Mouse (Mus musculus): ENCODE results near the gene Actr3. TPM values are rescaled to one million over a fixed set of nuclear protein-coding genes. Genes with fewer than 3 reads are reported as not detected.

The Actr3 gene
- total and polyA plus RNA-seq, 3 experiments, result 444 to 756 (median 569) TPM

GRCm38 (mm10) chr1:125386217-125386616 lies 49.3 kb downstream of the Actr3 start:
- Histone ChIP-seq H3K36me3 (replicated peaks) (peaks cover 14% of the 10 kb centered on the region), H3K9me3 (replicated peaks) (no peaks in the 10 kb centered on the region), H3K27me3 (ENCODE audit: insufficient read depth, low read length) (no peaks in the 10 kb centered on the region; the same call in 1 of the 2 replicates), H3K4me3 (ENCODE audit: low read depth, low read length) (no peak overlapping the region), H3K4me1 (ENCODE audit: insufficient read depth, low read depth, low read length) (peaks cover 5% of the 10 kb centered on the region)
- ATAC-seq (ENCODE audit: extremely low read depth, insufficient number of reproducible peaks, low FRiP score, poor library complexity, severe bottlenecking) (no peak), DNase-seq (ENCODE audit: low spot score) (no peak)
- no peak for TF ChIP-seq GATA2 (IDR thresholded peaks at IDR 0.05; ENCODE audit: borderline replicate concordance, low read depth, low read length)
- TF ChIP-seq POLR2AphosphoS5 (IDR thresholded peaks at IDR 0.05; ENCODE audit: insufficient replicate concordance, low read depth, low read length), result no peak
- TF ChIP-seq TAL1 (conservative IDR thresholded peaks at IDR 0.05; ENCODE audit: low read depth, low read length), result no peak
- TF ChIP-seq GATA1 (IDR thresholded peaks at IDR 0.05; ENCODE audit: borderline replicate concordance, low read length), result no peak
- no peak for TF ChIP-seq CTCF (IDR thresholded peaks at IDR 0.05; ENCODE audit: low read depth, low read length)

GRCm38 (mm10) chr1:125382622-125383021 lies 52.9 kb downstream of the Actr3 start:
- DNase-seq (ENCODE audit: low spot score) (peak; percentile 49), ATAC-seq (ENCODE audit: extremely low read depth, insufficient number of reproducible peaks, low FRiP score, poor library complexity, severe bottlenecking) (no peak)
- H3K4me1 ChIP-seq (ENCODE audit: insufficient read depth, low read depth, low read length), result peaks cover 2% of the 10 kb centered on the region; the same call in 1 of the 2 replicates
- H3K27me3 ChIP-seq (ENCODE audit: insufficient read depth, low read length), result peaks cover 1% of the 10 kb centered on the region; the same call in 1 of the 2 replicates
- no peaks in the 10 kb centered on the region for H3K36me3 ChIP-seq (replicated peaks)
- no peak overlapping the region for H3K4me3 ChIP-seq (ENCODE audit: low read depth, low read length)
- TF ChIP-seq TAL1 (conservative IDR thresholded peaks at IDR 0.05; ENCODE audit: low read depth, low read length) (no peak), GATA2 (IDR thresholded peaks at IDR 0.05; ENCODE audit: borderline replicate concordance, low read depth, low read length) (no peak), GATA1 (IDR thresholded peaks at IDR 0.05; ENCODE audit: borderline replicate concordance, low read length) (no peak), CTCF (IDR thresholded peaks at IDR 0.05; ENCODE audit: low read depth, low read length) (peak; percentile 25; the same call in 1 of the 2 replicates), POLR2AphosphoS5 (IDR thresholded peaks at IDR 0.05; ENCODE audit: insufficient replicate concordance, low read depth, low read length) (no peak)
- H3K9me3 ChIP-seq (replicated peaks), result no peaks in the 10 kb centered on the region

GRCm38 (mm10) chr1:125378889-125379288 lies 56.6 kb downstream of the Actr3 start:
- Histone ChIP-seq H3K4me3 (ENCODE audit: low read depth, low read length) (no peak overlapping the region), H3K36me3 (replicated peaks) (no peaks in the 10 kb centered on the region), H3K27me3 (ENCODE audit: insufficient read depth, low read length) (peaks cover 3% of the 10 kb centered on the region; the same call in 1 of the 2 replicates), H3K9me3 (replicated peaks) (peaks cover 4% of the 10 kb centered on the region; the same call in 1 of the 2 replicates), H3K4me1 (ENCODE audit: insufficient read depth, low read depth, low read length) (peaks cover 2% of the 10 kb centered on the region; the same call in 1 of the 2 replicates)
- DNase-seq (ENCODE audit: low spot score) (no peak), ATAC-seq (ENCODE audit: extremely low read depth, insufficient number of reproducible peaks, low FRiP score, poor library complexity, severe bottlenecking) (no peak)
- TF ChIP-seq CTCF (IDR thresholded peaks at IDR 0.05; ENCODE audit: low read depth, low read length) (no peak), POLR2AphosphoS5 (IDR thresholded peaks at IDR 0.05; ENCODE audit: insufficient replicate concordance, low read depth, low read length) (no peak), TAL1 (conservative IDR thresholded peaks at IDR 0.05; ENCODE audit: low read depth, low read length) (no peak), GATA2 (IDR thresholded peaks at IDR 0.05; ENCODE audit: borderline replicate concordance, low read depth, low read length) (no peak), GATA1 (IDR thresholded peaks at IDR 0.05; ENCODE audit: borderline replicate concordance, low read length) (no peak)

GRCm38 (mm10) chr1:125372855-125373254 lies 62.7 kb downstream of the Actr3 start:
- DNase-seq (ENCODE audit: low spot score) (no peak), ATAC-seq (ENCODE audit: extremely low read depth, insufficient number of reproducible peaks, low FRiP score, poor library complexity, severe bottlenecking) (no peak)
- H3K4me1 ChIP-seq (ENCODE audit: insufficient read depth, low read depth, low read length), result no peaks in the 10 kb centered on the region
- TF ChIP-seq CTCF (IDR thresholded peaks at IDR 0.05; ENCODE audit: low read depth, low read length) (no peak), POLR2AphosphoS5 (IDR thresholded peaks at IDR 0.05; ENCODE audit: insufficient replicate concordance, low read depth, low read length) (no peak), TAL1 (conservative IDR thresholded peaks at IDR 0.05; ENCODE audit: low read depth, low read length) (no peak), GATA1 (IDR thresholded peaks at IDR 0.05; ENCODE audit: borderline replicate concordance, low read length) (no peak), GATA2 (IDR thresholded peaks at IDR 0.05; ENCODE audit: borderline replicate concordance, low read depth, low read length) (no peak)
- no peak overlapping the region for H3K4me3 ChIP-seq (ENCODE audit: low read depth, low read length)
- H3K36me3 ChIP-seq (replicated peaks), result no peaks in the 10 kb centered on the region
- peaks cover 4% of the 10 kb centered on the region; the same call in 1 of the 2 replicates for H3K9me3 ChIP-seq (replicated peaks)
- peaks cover 3% of the 10 kb centered on the region; the same call in 1 of the 2 replicates for H3K27me3 ChIP-seq (ENCODE audit: insufficient read depth, low read length)

- Histone ChIP-seq H3K27me3 (ENCODE audit: insufficient read depth, low read length) (no peaks in the 10 kb centered on the region), H3K9me3 (replicated peaks) (no peaks in the 10 kb centered on the region), H3K4me1 (ENCODE audit: insufficient read depth, low read depth, low read length) (no peaks in the 10 kb centered on the region), H3K4me3 (ENCODE audit: low read depth, low read length) (no peak overlapping the region), H3K36me3 (replicated peaks) (no peaks in the 10 kb centered on the region)
- TF ChIP-seq TAL1 (conservative IDR thresholded peaks at IDR 0.05; ENCODE audit: low read depth, low read length), result no peak
- TF ChIP-seq GATA2 (IDR thresholded peaks at IDR 0.05; ENCODE audit: borderline replicate concordance, low read depth, low read length), result no peak
- TF ChIP-seq CTCF (IDR thresholded peaks at IDR 0.05; ENCODE audit: low read depth, low read length), result peak; percentile 95
- ATAC-seq (ENCODE audit: extremely low read depth, insufficient number of reproducible peaks, low FRiP score, poor library complexity, severe bottlenecking), result peak; percentile 74
- DNase-seq (ENCODE audit: low spot score), result peak; percentile 75
Measured at GRCm38 (mm10) chr1:125370779-125371178, 64.7 kb downstream of the Actr3 start.

GRCm38 (mm10) chr1:125365576-125365975 lies 70.0 kb downstream of the Actr3 start:
- no peak for TF ChIP-seq TAL1 (conservative IDR thresholded peaks at IDR 0.05; ENCODE audit: low read depth, low read length)
- TF ChIP-seq GATA1 (IDR thresholded peaks at IDR 0.05; ENCODE audit: borderline replicate concordance, low read length), result no peak
- TF ChIP-seq GATA2 (IDR thresholded peaks at IDR 0.05; ENCODE audit: borderline replicate concordance, low read depth, low read length), result no peak
- no peak for TF ChIP-seq POLR2AphosphoS5 (IDR thresholded peaks at IDR 0.05; ENCODE audit: insufficient replicate concordance, low read depth, low read length)
- TF ChIP-seq CTCF (IDR thresholded peaks at IDR 0.05; ENCODE audit: low read depth, low read length), result no peak
- ATAC-seq (ENCODE audit: extremely low read depth, insufficient number of reproducible peaks, low FRiP score, poor library complexity, severe bottlenecking), result no peak

More at GRCm38 (mm10) chr1:125365576-125365975, 70.0 kb downstream of the Actr3 start:
- H3K9me3 ChIP-seq (replicated peaks), result no peaks in the 10 kb centered on the region
- H3K4me3 ChIP-seq (ENCODE audit: low read depth, low read length), result peak overlapping the region; percentile 28; the same call in 1 of the 2 replicates
- H3K27me3 ChIP-seq (ENCODE audit: insufficient read depth, low read length), result no peaks in the 10 kb centered on the region
- no peak for DNase-seq (ENCODE audit: low spot score)
- no peaks in the 10 kb centered on the region for H3K4me1 ChIP-seq (ENCODE audit: insufficient read depth, low read depth, low read length)
- H3K36me3 ChIP-seq (replicated peaks), result no peaks in the 10 kb centered on the region
